ENCODE assay signal across 10 mouse cellular contexts in genomic region chr1:163308631-163309030, GRCm38 (mm10). TPM values are rescaled to one million over a fixed set of nuclear protein-coding genes. Genes with fewer than 3 reads are reported as not detected.
DNase-seq lines count a peak whose midpoint lies in the region; ATAC-seq and TF ChIP-seq lines count a peak whose summit lies in the region.
"Had no signal": no experiment of that assay in that cellular context is flagged by ENCODE, and none has a peak within 500 bp of the region (broad histone marks: within the 10 kb centered on the region; RNA-seq: fewer than 3 reads in every experiment).

No protein-coding gene starts in this region.

- WGBS in forebrain, embryonic 12.5 days: 1% methylated on average over 24 of the region's 24 CpGs
- WGBS in limb, embryonic 15.5 days: 8% methylated on average over 24 of the region's 24 CpGs
- 5% methylated on average over 24 of the region's 24 CpGs for WGBS in small intestine, adult 2 months

- no peak for TF ChIP-seq CTCF in small intestine, adult 2 months (IDR thresholded peaks at IDR 0.05; ENCODE audit: extremely low read depth, insufficient read length, insufficient replicate concordance, low read depth, low read length)

- no peak overlapping the region for H3K27ac ChIP-seq in forebrain, embryonic 12.5 days
- peak overlapping the region; percentile 99 for H3K27ac ChIP-seq in limb, embryonic 15.5 days
- no peak overlapping the region for H3K27ac ChIP-seq in small intestine, adult 2 months (ENCODE audit: insufficient read depth, low read depth, low read length)

- peak overlapping the region; percentile 24 for H3K4me3 ChIP-seq in forebrain, embryonic 12.5 days (replicated peaks)
- peak overlapping the region; percentile 68 for H3K4me3 ChIP-seq in limb, embryonic 15.5 days
- peak overlapping the region; percentile 24; the same call in 1 of the 2 replicates for H3K4me3 ChIP-seq in small intestine, adult 2 months (ENCODE audit: low read depth, low read length)

- H3K27me3 ChIP-seq in forebrain, embryonic 12.5 days: peaks cover 51% of the 10 kb centered on the region
- no peaks in the 10 kb centered on the region for H3K27me3 ChIP-seq in limb, embryonic 15.5 days
- peaks cover 54% of the 10 kb centered on the region for H3K27me3 ChIP-seq in small intestine, adult 2 months (ENCODE audit: control insufficient read depth, insufficient read depth, low read length)

- no peak for ATAC-seq in forebrain, embryonic 12.5 days (ENCODE audit: low FRiP score)
- no peak for ATAC-seq in limb, embryonic 15.5 days (ENCODE audit: insufficient number of reproducible peaks, low FRiP score, low TSS enrichment, low read depth)
- ATAC-seq: Patski had no signal

- H3K4me2 ChIP-seq in forebrain, embryonic 12.5 days: peak overlapping the region; percentile 83
- H3K4me2 ChIP-seq in limb, embryonic 15.5 days: peak overlapping the region; percentile 58

- no peak for TF ChIP-seq POLR2A in small intestine, adult 2 months (IDR thresholded peaks at IDR 0.05; ENCODE audit: low read depth, low read length)

- peaks cover 28% of the 10 kb centered on the region for H3K4me1 ChIP-seq in forebrain, embryonic 12.5 days
- peaks cover 25% of the 10 kb centered on the region for H3K4me1 ChIP-seq in limb, embryonic 15.5 days
- H3K4me1 ChIP-seq in small intestine, adult 2 months (ENCODE audit: control insufficient read depth, insufficient read depth, insufficient read length, low read length): peaks cover 10% of the 10 kb centered on the region

- H3K9ac ChIP-seq in forebrain, embryonic 12.5 days: peak overlapping the region; percentile 17; the same call in 1 of the 2 replicates
- H3K9ac ChIP-seq in limb, embryonic 15.5 days: peak overlapping the region; percentile 96

- peak; percentile 20 for DNase-seq in kidney, postnatal 10 days
- DNase-seq in kidney, adult 11 months: no peak
- no peak for DNase-seq in left cerebral cortex, adult 9 months (ENCODE audit: low spot score in 2 of 2)
- DNase-seq in adrenal gland, postnatal 25 days: no peak
- DNase-seq in spleen, postnatal 4 days (ENCODE audit: low spot score in 2 of 2): no peak
- DNase-seq: gastrocnemius, postnatal 36 days had no signal

- H3K36me3 ChIP-seq in forebrain, embryonic 12.5 days (replicated peaks): no peaks in the 10 kb centered on the region
- H3K36me3 ChIP-seq in limb, embryonic 15.5 days: 0 out of 2 replicates have a peak, but pooled peaks cover 4% of the 10 kb centered on the region
- H3K36me3 ChIP-seq in small intestine, adult 2 months (ENCODE audit: control insufficient read depth, insufficient read depth, low read length): no peaks in the 10 kb centered on the region

- no peaks in the 10 kb centered on the region for H3K9me3 ChIP-seq in forebrain, embryonic 12.5 days
- no peaks in the 10 kb centered on the region for H3K9me3 ChIP-seq in limb, embryonic 15.5 days

RNA-seq across cellular contexts. Expression of gene Prrx1, which starts 4.9 kb away (rescaled TPM):
- 29.4 and 29.7 TPM in 2 replicates for polyA plus RNA-seq in forebrain, embryonic 12.5 days (2016; fragmentation: Nextera tagmentation; extraction: Ambion mirVana)
- polyA plus RNA-seq in limb, embryonic 15.5 days (2015; fragmentation: Nextera tagmentation; extraction: Ambion mirVana): 102 and 115 TPM in 2 replicates
- 0.76 and 0.84 TPM in 2 replicates for polyA plus RNA-seq in small intestine, adult 2 months (2012; rRNA removed)
- total RNA-seq in adrenal gland, postnatal 25 days (2021): 6.3 and 8.7 TPM in 2 replicates

Comparison
In these comparisons a context has a peak if more than half of its experiments do, and no peak if none do; other contexts are left out.
1. RNA of gene Prrx1, which starts 4.9 kb away (polyA plus RNA-seq): 102 to 115 TPM in limb, embryonic 15.5 days and 29.4 to 29.7 TPM in forebrain, embryonic 12.5 days; 0.76 to 0.84 TPM in small intestine, adult 2 months; every median in the first group is over 10 times any median in the second.
2. Peak in every context shown above with its lines, with median percentiles within 50 percentile points of each other: H3K4me3 ChIP-seq.